Mouse (Mus musculus): Measurements from ENCODE around the gene Irx3. TPM values are rescaled to one million over a fixed set of nuclear protein-coding genes. Genes with fewer than 3 reads are reported as not detected.

Gene Irx3
- polyA plus RNA-seq, 1 experiment = 0.34 TPM

- peak; percentile 36 for DNase-seq (ENCODE audit: low spot score)
Measured at GRCm38 (mm10) chr8:91801241-91801811, 541 bp downstream of the Irx3 start.

- DNase-seq (ENCODE audit: low spot score) = peak; percentile 31
Measured at GRCm38 (mm10) chr8:91800523-91801240, 1.2 kb downstream of the Irx3 start.

- DNase-seq (ENCODE audit: low spot score) = no peak
Measured at GRCm38 (mm10) chr8:91799681-91800522, 2.0 kb downstream of the Irx3 start.

- DNase-seq (ENCODE audit: low spot score) = no peak
Measured at GRCm38 (mm10) chr8:91799016-91799581, 2.8 kb downstream of the Irx3 start.

- DNase-seq (ENCODE audit: low spot score) = peak; percentile 47
Measured at GRCm38 (mm10) chr8:91797626-91798271, 4.1 kb downstream of the Irx3 start.

- DNase-seq (ENCODE audit: low spot score) = no peak
Measured at GRCm38 (mm10) chr8:91793846-91794245, 8.0 kb downstream of the Irx3 start.

GRCm38 (mm10) chr8:91787194-91787895 lies 14.5 kb downstream of the Irx3 start:
- DNase-seq (ENCODE audit: low spot score) = no peak

GRCm38 (mm10) chr8:91782940-91783339 lies 18.9 kb downstream of the Irx3 start:
- no peak for DNase-seq (ENCODE audit: low spot score)

GRCm38 (mm10) chr8:91782201-91782600 lies 19.7 kb downstream of the Irx3 start:
- no peak for DNase-seq (ENCODE audit: low spot score)

- no peak for DNase-seq (ENCODE audit: low spot score)
Measured at GRCm38 (mm10) chr8:91780648-91781047, 21.2 kb downstream of the Irx3 start.

- DNase-seq (ENCODE audit: low spot score) = no peak
Measured at GRCm38 (mm10) chr8:91768857-91769256, 33.0 kb downstream of the Irx3 start.

GRCm38 (mm10) chr8:91765411-91766034 lies 36.3 kb downstream of the Irx3 start:
- DNase-seq (ENCODE audit: low spot score) = no peak

GRCm38 (mm10) chr8:91755566-91755965 lies 46.3 kb downstream of the Irx3 start:
- no peak for DNase-seq (ENCODE audit: low spot score)

GRCm38 (mm10) chr8:91755062-91755461 lies 46.8 kb downstream of the Irx3 start:
- no peak for DNase-seq (ENCODE audit: low spot score)

- DNase-seq (ENCODE audit: low spot score) = no peak
Measured at GRCm38 (mm10) chr8:91750794-91751125, 51.1 kb downstream of the Irx3 start.

GRCm38 (mm10) chr8:91750096-91750793 lies 51.6 kb downstream of the Irx3 start:
- DNase-seq (ENCODE audit: low spot score) = no peak

GRCm38 (mm10) chr8:91749412-91749811 lies 52.5 kb downstream of the Irx3 start:
- DNase-seq (ENCODE audit: low spot score) = no peak

All from urinary bladder, adult 2 months (tissue).